Comparison of ENCODE assay signal across 20 mouse cellular contexts in genomic region chr16:59545360-59545759, GRCm38 (mm10).
"Had no signal": no experiment of that assay in that cellular context is flagged by ENCODE, and none has a peak within 500 bp of the region (broad histone marks: within the 10 kb centered on the region; RNA-seq: fewer than 3 reads in every experiment).

No protein-coding gene starts in this region.

- H3K36me3 ChIP-seq: liver, embryonic 15.5 days; midbrain, embryonic 13.5 days; neural tube, embryonic 13.5 days; neural tube, embryonic 15.5 days had no signal

- H3K4me1 ChIP-seq: liver, embryonic 15.5 days; megakaryocyte, embryonic 14.5 days had no signal

- DNase-seq: lung, adult 18-20 months; lung, embryonic 14.5 days; lung, postnatal 10 days; retina, postnatal 1 day; right cerebral cortex, adult 18-20 months; right cerebral cortex, postnatal 25 days; right cerebral cortex, postnatal 4 days; spleen, adult 18-20 months; thymus, adult 18-20 months; thymus, postnatal 14 days; thymus, postnatal 36 days had no signal

- H3K27me3 ChIP-seq: liver, embryonic 15.5 days; megakaryocyte, embryonic 14.5 days; midbrain, embryonic 13.5 days; neural tube, embryonic 13.5 days; neural tube, embryonic 15.5 days had no signal

- H3K9me3 ChIP-seq: midbrain, embryonic 13.5 days; neural tube, embryonic 13.5 days; neural tube, embryonic 15.5 days had no signal

- ATAC-seq: midbrain, embryonic 13.5 days; midbrain, embryonic 16.5 days had no signal

- H3K9ac ChIP-seq: liver, embryonic 15.5 days; lung, embryonic 14.5 days; midbrain, embryonic 13.5 days; neural tube, embryonic 13.5 days; neural tube, embryonic 15.5 days had no signal

- H3K4me3 ChIP-seq: liver, embryonic 15.5 days; megakaryocyte, embryonic 14.5 days; midbrain, embryonic 13.5 days; myocyte; neural tube, embryonic 13.5 days; neural tube, embryonic 15.5 days had no signal

- H3K4me2 ChIP-seq: liver, embryonic 15.5 days; lung, embryonic 14.5 days; midbrain, embryonic 11.5 days; midbrain, embryonic 13.5 days; neural tube, embryonic 13.5 days; neural tube, embryonic 15.5 days had no signal

- H3K27ac ChIP-seq: liver, embryonic 15.5 days; macrophage; midbrain, embryonic 13.5 days; neural tube, embryonic 13.5 days; neural tube, embryonic 15.5 days had no signal
